Mouse (Mus musculus) ES-E14 (cell line): Measurements from ENCODE around the gene Gabpb2.

Source experiments
- CHD2 ChIP-seq: IDR thresholded peaks from 2 replicates; pipeline ENCODE4 v1.6.1; 2014; ENCODE audit warnings: mild to moderate bottlenecking, low read depth, low read length, inconsistent platforms
- HCFC1 ChIP-seq: IDR thresholded peaks from 2 replicates; pipeline ENCODE4 v1.6.1; 2012; ENCODE audit warnings: low read length, inconsistent platforms, borderline replicate concordance; ENCODE audit not compliant: insufficient read depth
- MAFK ChIP-seq: IDR thresholded peaks from 2 replicates; pipeline ENCODE4 v1.6.1; 2014; ENCODE audit warnings: mild to moderate bottlenecking, low read depth, low read length, inconsistent platforms; ENCODE audit not compliant: insufficient read depth
- ZC3H11A ChIP-seq: IDR thresholded peaks from 2 replicates; pipeline ENCODE4 v1.6.1; 2012; ENCODE audit warnings: low read depth, mild to moderate bottlenecking, inconsistent platforms, low read length, borderline replicate concordance
- ZNF384 ChIP-seq: IDR thresholded peaks from 2 replicates; pipeline ENCODE4 v1.6.1; 2012; ENCODE audit warnings: low read depth, low read length, inconsistent platforms

DNA sequence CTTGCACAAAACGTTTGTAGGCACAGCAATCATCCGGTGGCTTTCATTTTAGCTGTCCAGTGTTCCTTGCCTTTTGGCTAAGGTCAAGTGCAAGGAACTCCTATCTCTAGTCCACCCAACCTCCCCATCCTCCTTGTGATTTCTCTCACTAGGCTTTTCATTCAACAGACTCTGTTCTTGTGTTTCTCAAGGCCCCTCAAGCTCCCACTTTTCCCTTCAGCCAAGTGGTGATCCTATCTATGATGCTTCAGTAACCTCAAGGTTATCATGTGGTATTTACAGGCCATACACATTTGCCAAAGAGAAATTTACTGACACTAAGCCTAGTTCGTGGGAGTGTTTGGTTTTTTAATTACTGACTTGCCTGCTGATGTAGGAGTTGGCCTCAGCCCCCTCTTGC lies 37.8 kb downstream of the Gabpb2 start:
- TF ChIP-seq HCFC1 (no peak), ZC3H11A (no peak), MAFK (no peak), CHD2 (no peak), ZNF384 (no peak)
